Mouse (Mus musculus): ENCODE measurements at regions not wholly inside any gene's neighbourhood (a gene's known extent, or its start where the extent isn't known, plus 50 kb on each side); places are given as distances from the start of the nearest gene placed in this dataset.
A peak's percentile ranks its signal among the peaks of the same experiment; 100 is the strongest.
"Not testable (repeated sequence)": the region's sequence is repeated elsewhere in the genome, so short reads cannot be mapped to it uniquely, and the experiment has no call there.

- DNase-seq (ENCODE audit: low spot score) = no peak
- Histone ChIP-seq H3K4me1 (replicated peaks) (no peaks in the 10 kb centered on the region), H3K4me3 (no peak overlapping the region), H3K36me3 (no peaks in the 10 kb centered on the region), H3K27ac (no peak overlapping the region), H3K9me3 (no peaks in the 10 kb centered on the region), H3K27me3 (ENCODE audit: insufficient read depth, poor library complexity, severe bottlenecking) (no peaks in the 10 kb centered on the region)
- 89% methylated on average over 2 of the region's 2 CpGs for WGBS
These were observed 603.7 kb upstream of the Adam24 start for GRCm38 (mm10) chr8:40071131-40071530.

GRCm38 (mm10) chr8:40080976-40081375 lies 593.9 kb upstream of the Adam24 start:
- not testable (repeated sequence) for H3K36me3 ChIP-seq; H3K4me3 ChIP-seq; DNase-seq (ENCODE audit: low spot score)

DNA sequence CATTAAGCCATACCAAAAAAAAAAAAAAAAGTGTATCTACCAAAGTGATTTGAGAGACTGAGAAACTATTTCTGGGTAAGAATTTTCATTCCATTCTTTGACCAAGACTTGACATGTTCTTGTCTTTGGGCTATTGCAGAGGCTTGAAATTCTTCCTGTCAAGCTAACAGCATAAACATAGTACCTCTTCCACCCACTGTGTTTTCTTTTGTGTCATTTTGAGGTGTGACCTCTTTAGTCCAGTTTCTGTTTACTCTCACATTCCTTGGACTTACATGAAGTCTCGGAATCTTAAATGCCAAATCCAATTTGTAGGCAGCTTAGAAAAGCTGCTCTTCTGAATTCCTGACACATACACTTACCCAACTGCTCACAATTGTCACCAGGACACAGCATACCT lies 590.7 kb upstream of the Adam24 start:
- Histone ChIP-seq H3K27ac (no peak overlapping the region), H3K27me3 (ENCODE audit: insufficient read depth, poor library complexity, severe bottlenecking) (no peaks in the 10 kb centered on the region), H3K4me1 (replicated peaks) (no peaks in the 10 kb centered on the region), H3K36me3 (no peaks in the 10 kb centered on the region), H3K4me3 (no peak overlapping the region), H3K9me3 (no peaks in the 10 kb centered on the region)
- no peak for DNase-seq (ENCODE audit: low spot score)
- 62% methylated on average over 1 of the region's 1 CpGs for WGBS

More at GRCm38 (mm10) chr8:40080976-40081375, 593.9 kb upstream of the Adam24 start:
- H3K9me3 ChIP-seq; H3K4me1 ChIP-seq (replicated peaks); H3K27me3 ChIP-seq (ENCODE audit: insufficient read depth, poor library complexity, severe bottlenecking); H3K27ac ChIP-seq: not testable (repeated sequence)

DNA sequence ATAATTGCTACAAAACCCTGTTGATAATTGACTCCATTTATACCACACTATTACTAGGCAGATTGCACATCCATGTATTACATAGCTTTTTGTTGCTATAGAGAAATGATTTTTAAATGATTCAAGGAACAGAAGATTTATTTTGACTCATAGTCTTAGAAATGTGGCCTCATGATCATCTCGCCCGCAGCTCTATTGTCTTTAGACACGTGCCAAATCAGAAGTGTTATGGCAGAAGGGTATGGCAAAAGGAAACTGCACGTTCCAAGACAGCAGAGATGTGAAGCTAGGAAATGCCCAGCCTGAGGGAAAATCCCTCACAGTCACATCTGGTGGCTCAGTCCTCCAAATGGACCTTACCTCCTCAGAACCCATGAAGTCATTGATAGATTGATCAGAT lies 585.5 kb upstream of the Adam24 start:
- 91% methylated on average over 4 of the region's 4 CpGs for WGBS

DNA sequence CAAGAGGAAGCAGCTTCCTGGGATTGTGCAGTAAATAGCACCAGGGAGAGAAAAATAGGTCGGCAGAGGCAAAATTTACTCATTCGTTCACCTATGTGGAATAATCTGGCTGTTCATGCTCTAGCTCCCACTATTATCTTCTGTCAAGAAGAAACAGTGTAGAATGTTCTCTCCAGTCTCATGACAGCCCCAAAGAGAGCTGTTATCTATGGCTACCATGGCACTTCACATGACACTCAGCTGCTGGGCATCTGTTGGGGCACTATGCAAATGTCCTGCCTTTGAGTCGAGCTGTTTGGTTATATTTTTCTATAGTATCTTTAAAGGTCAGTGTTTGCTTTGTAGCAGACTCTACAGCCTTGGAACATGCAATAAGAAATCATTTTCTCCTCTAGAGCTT lies 550.5 kb upstream of the Adam24 start:
- 85% methylated on average over 3 of the region's 3 CpGs for WGBS
- H3K4me1 ChIP-seq (replicated peaks) = no peaks in the 10 kb centered on the region
- H3K36me3 ChIP-seq = no peaks in the 10 kb centered on the region

More for the DNA sequence above, 585.5 kb upstream of the Adam24 start:
- Histone ChIP-seq H3K4me1 (replicated peaks) (no peaks in the 10 kb centered on the region), H3K9me3 (no peaks in the 10 kb centered on the region), H3K27ac (no peak overlapping the region), H3K36me3 (no peaks in the 10 kb centered on the region), H3K27me3 (ENCODE audit: insufficient read depth, poor library complexity, severe bottlenecking) (no peaks in the 10 kb centered on the region), H3K4me3 (no peak overlapping the region)
- DNase-seq (ENCODE audit: low spot score) = no peak

GRCm38 (mm10) chr8:40127141-40127540 lies 547.7 kb upstream of the Adam24 start:
- no peak overlapping the region for H3K27ac ChIP-seq
- H3K36me3 ChIP-seq = no peaks in the 10 kb centered on the region
- no peak overlapping the region for H3K4me3 ChIP-seq
- H3K27me3 ChIP-seq (ENCODE audit: insufficient read depth, poor library complexity, severe bottlenecking) = no peaks in the 10 kb centered on the region
- no peaks in the 10 kb centered on the region for H3K4me1 ChIP-seq (replicated peaks)
- no peaks in the 10 kb centered on the region for H3K9me3 ChIP-seq
- DNase-seq (ENCODE audit: low spot score) = no peak
- WGBS = 94% methylated on average over 8 of the region's 8 CpGs

More for the DNA sequence above, 550.5 kb upstream of the Adam24 start:
- H3K27ac ChIP-seq = no peak overlapping the region
- no peaks in the 10 kb centered on the region for H3K9me3 ChIP-seq
- no peak for DNase-seq (ENCODE audit: low spot score)
- H3K4me3 ChIP-seq = no peak overlapping the region
- H3K27me3 ChIP-seq (ENCODE audit: insufficient read depth, poor library complexity, severe bottlenecking) = no peaks in the 10 kb centered on the region

GRCm38 (mm10) chr8:40132662-40133257 lies 542.1 kb upstream of the Adam24 start:
- H3K36me3 ChIP-seq = no peaks in the 10 kb centered on the region
- 26% methylated on average over 9 of the region's 9 CpGs for WGBS
- no peaks in the 10 kb centered on the region for H3K27me3 ChIP-seq (ENCODE audit: insufficient read depth, poor library complexity, severe bottlenecking)
- DNase-seq (ENCODE audit: low spot score) = no peak
- H3K4me3 ChIP-seq = no peak overlapping the region
- H3K4me1 ChIP-seq (replicated peaks) = no peaks in the 10 kb centered on the region
- H3K27ac ChIP-seq = no peak overlapping the region
- H3K9me3 ChIP-seq = no peaks in the 10 kb centered on the region

- DNase-seq (ENCODE audit: low spot score) = peak; percentile 78
- no peaks in the 10 kb centered on the region for H3K9me3 ChIP-seq
- peaks cover 8% of the 10 kb centered on the region for H3K4me1 ChIP-seq (replicated peaks)
- peak overlapping the region; percentile 40; the same call in 1 of the 2 replicates for H3K27ac ChIP-seq
- H3K36me3 ChIP-seq = no peaks in the 10 kb centered on the region
- no peaks in the 10 kb centered on the region for H3K27me3 ChIP-seq (ENCODE audit: insufficient read depth, poor library complexity, severe bottlenecking)
- WGBS = 15% methylated on average over 21 of the region's 21 CpGs
- peak overlapping the region; percentile 41 for H3K4me3 ChIP-seq
These were observed 523.7 kb upstream of the Adam24 start for GRCm38 (mm10) chr8:40150911-40151797.

DNA sequence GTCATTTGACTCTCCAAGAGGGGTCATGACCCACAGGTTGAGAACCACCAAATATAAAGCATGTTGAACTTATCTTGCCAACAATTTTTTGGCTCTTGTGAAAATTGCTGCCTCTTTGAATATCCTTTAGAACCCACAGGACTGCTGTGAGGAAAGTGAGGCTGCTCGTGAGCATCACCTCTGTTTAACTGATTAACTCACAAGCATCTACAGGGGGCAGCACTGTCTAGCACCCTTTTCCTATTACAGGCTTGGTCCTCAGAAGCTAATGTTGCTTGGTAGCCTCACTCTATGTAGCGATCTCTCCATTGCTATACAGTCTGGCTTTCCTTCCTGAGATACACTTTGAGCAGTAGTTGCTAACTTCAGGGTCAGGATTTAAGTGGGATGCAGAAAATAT lies 522.4 kb upstream of the Adam24 start:
- no peak for DNase-seq (ENCODE audit: low spot score)
- H3K9me3 ChIP-seq = no peaks in the 10 kb centered on the region
- WGBS = 63% methylated on average over 2 of the region's 2 CpGs

GRCm38 (mm10) chr8:40186715-40187583 lies 487.9 kb upstream of the Adam24 start:
- Histone ChIP-seq H3K36me3 (no peaks in the 10 kb centered on the region), H3K9me3 (no peaks in the 10 kb centered on the region), H3K27ac (no peak overlapping the region), H3K4me1 (replicated peaks) (0 out of 2 replicates have a peak, but pooled peaks cover 7% of the 10 kb centered on the region), H3K4me3 (peak overlapping the region; percentile 42), H3K27me3 (ENCODE audit: insufficient read depth, poor library complexity, severe bottlenecking) (no peaks in the 10 kb centered on the region)
- WGBS = 29% methylated on average over 17 of the region's 17 CpGs
- DNase-seq (ENCODE audit: low spot score) = peak; percentile 4

More for the DNA sequence above, 522.4 kb upstream of the Adam24 start:
- H3K27me3 ChIP-seq (ENCODE audit: insufficient read depth, poor library complexity, severe bottlenecking) = no peaks in the 10 kb centered on the region
- no peak overlapping the region for H3K4me3 ChIP-seq
- H3K4me1 ChIP-seq (replicated peaks) = peaks cover 8% of the 10 kb centered on the region
- no peaks in the 10 kb centered on the region for H3K36me3 ChIP-seq
- no peak overlapping the region for H3K27ac ChIP-seq

DNA sequence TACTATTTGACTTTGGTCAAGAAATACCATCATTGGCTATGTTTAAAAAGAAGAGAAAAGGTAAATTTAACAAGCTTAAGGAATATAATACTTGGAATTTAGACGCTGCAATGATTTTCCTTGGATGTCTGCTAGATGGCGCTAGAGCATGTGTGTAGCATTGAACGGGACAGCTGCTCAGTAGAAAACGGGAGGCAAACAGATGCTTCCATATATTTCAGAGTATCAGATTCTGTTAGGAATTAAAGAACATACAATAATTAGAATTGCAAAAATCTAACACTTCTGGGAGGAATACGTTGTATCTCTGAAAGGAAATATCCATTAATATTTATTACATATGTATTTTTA lies 487.3 kb upstream of the Adam24 start:
- no peaks in the 10 kb centered on the region for H3K9me3 ChIP-seq
- no peaks in the 10 kb centered on the region for H3K27me3 ChIP-seq (ENCODE audit: insufficient read depth, poor library complexity, severe bottlenecking)
- H3K36me3 ChIP-seq = no peaks in the 10 kb centered on the region
- H3K4me3 ChIP-seq = peak overlapping the region; percentile 42; the same call in 1 of the 2 replicates
- H3K4me1 ChIP-seq (replicated peaks) = 0 out of 2 replicates have a peak, but pooled peaks cover 7% of the 10 kb centered on the region
- H3K27ac ChIP-seq = no peak overlapping the region
- 7% methylated on average over 5 of the region's 5 CpGs for WGBS
- DNase-seq (ENCODE audit: low spot score) = peak; percentile 11

- Histone ChIP-seq H3K4me3 (no peak overlapping the region), H3K27me3 (ENCODE audit: insufficient read depth, poor library complexity, severe bottlenecking) (no peaks in the 10 kb centered on the region), H3K27ac (no peak overlapping the region), H3K9me3 (no peaks in the 10 kb centered on the region), H3K4me1 (replicated peaks) (no peaks in the 10 kb centered on the region), H3K36me3 (no peaks in the 10 kb centered on the region)
- DNase-seq (ENCODE audit: low spot score) = no peak
These were observed 482.6 kb upstream of the Adam24 start for GRCm38 (mm10) chr8:40192266-40192665.

GRCm38 (mm10) chr8:40193148-40193547 lies 481.7 kb upstream of the Adam24 start:
- Histone ChIP-seq H3K36me3 (no peaks in the 10 kb centered on the region), H3K27me3 (ENCODE audit: insufficient read depth, poor library complexity, severe bottlenecking) (no peaks in the 10 kb centered on the region), H3K27ac (no peak overlapping the region), H3K4me3 (no peak overlapping the region), H3K4me1 (replicated peaks) (no peaks in the 10 kb centered on the region), H3K9me3 (no peaks in the 10 kb centered on the region)
- DNase-seq (ENCODE audit: low spot score) = no peak
- WGBS = 67% methylated on average over 1 of the region's 1 CpGs
